Mouse (Mus musculus) urinary bladder, postnatal 25 days (tissue): ENCODE results near the gene Ugt2b5.
"Not testable (repeated sequence)": the region's sequence is repeated elsewhere in the genome, so short reads cannot be mapped to it uniquely, and the experiment has no call there.

Source experiments
- DNase-seq: peaks from one replicate; pipeline ENCODE4 v3.0.0; 2022; ENCODE audit warnings: low spot score

Gene Ugt2b5

GRCm38 (mm10) chr5:87140196-87140595, at the start of gene Ugt2b5:
Gene Ugt2b5, minus strand, starts transcription at chr5:87140318.
- DNase-seq, result not testable (repeated sequence)

GRCm38 (mm10) chr5:87175780-87176179, 35.7 kb upstream of the Ugt2b5 start:
- DNase-seq, result not testable (repeated sequence)

- no peak for DNase-seq
Measured at GRCm38 (mm10) chr5:87174671-87175070, 34.6 kb upstream of the Ugt2b5 start.

GRCm38 (mm10) chr5:87147741-87148454, 7.8 kb upstream of the Ugt2b5 start:
- peak; percentile 7 for DNase-seq

GRCm38 (mm10) chr5:87142865-87143456, 2.8 kb upstream of the Ugt2b5 start:
- DNase-seq, result no peak

GRCm38 (mm10) chr5:87103697-87104096, 36.4 kb downstream of the Ugt2b5 start:
- DNase-seq, result not testable (repeated sequence)

- DNase-seq, result no peak
Measured at GRCm38 (mm10) chr5:87092346-87093027, 47.6 kb downstream of the Ugt2b5 start, which contains the start of gene Ugt2b36. Gene Ugt2b36, minus strand, starts transcription at chr5:87092555.

GRCm38 (mm10) chr5:87091111-87091510, 49.0 kb downstream of the Ugt2b5 start:
- no peak for DNase-seq

GRCm38 (mm10) chr5:87089264-87089663, 50.9 kb downstream of the Ugt2b5 start:
- no peak for DNase-seq

- DNase-seq, result no peak
Measured at GRCm38 (mm10) chr5:87086269-87086668, 53.8 kb downstream of the Ugt2b5 start.
